Mouse (Mus musculus) WW6 (cell line): Measurements from ENCODE around the gene Uba5.
A peak's percentile ranks its signal among the peaks of the same experiment; 100 is the strongest.

Experiments
- DNase-seq: peaks from one replicate; pipeline ENCODE4 v3.0.0-alpha.2; 2013; ENCODE audit warnings: low read depth, low spot score

Gene Uba5

GRCm38 (mm10) chr9:104063244-104063961 is 469 bp upstream of the Uba5 start, which contains the start of gene Acad11:
TSS of gene Acad11 (plus strand) at chr9:104063377.
- peak; percentile 78 for DNase-seq

- no peak for DNase-seq
Measured at GRCm38 (mm10) chr9:104051028-104051427, 11.9 kb downstream of the Uba5 start.

- DNase-seq: no peak
Measured at GRCm38 (mm10) chr9:104043676-104044075, 19.3 kb downstream of the Uba5 start.

- no peak for DNase-seq
Measured at GRCm38 (mm10) chr9:104040362-104040761, 22.6 kb downstream of the Uba5 start, which contains the start of gene Gm28305. TSS of gene Gm28305 (plus strand) at chr9:104040662.

GRCm38 (mm10) chr9:104039742-104040141 is 23.2 kb downstream of the Uba5 start:
- no peak for DNase-seq

GRCm38 (mm10) chr9:104039031-104039695 is 23.8 kb downstream of the Uba5 start:
- DNase-seq: no peak

GRCm38 (mm10) chr9:104038266-104038665 is 24.7 kb downstream of the Uba5 start:
- no peak for DNase-seq

- peak; percentile 83 for DNase-seq
Measured at GRCm38 (mm10) chr9:104035261-104036015, 27.5 kb downstream of the Uba5 start.

GRCm38 (mm10) chr9:104034718-104035117 is 28.2 kb downstream of the Uba5 start:
- DNase-seq: no peak

- DNase-seq: no peak
Measured at GRCm38 (mm10) chr9:104034231-104034630, 28.7 kb downstream of the Uba5 start.

- DNase-seq: no peak
Measured at GRCm38 (mm10) chr9:104029861-104030260, 33.1 kb downstream of the Uba5 start.

- no peak for DNase-seq
Measured at GRCm38 (mm10) chr9:104027186-104027585, 35.7 kb downstream of the Uba5 start.

GRCm38 (mm10) chr9:104021026-104021425 is 41.9 kb downstream of the Uba5 start:
- DNase-seq: no peak

GRCm38 (mm10) chr9:104014526-104014925 is 48.4 kb downstream of the Uba5 start:
- DNase-seq: no peak

- peak; percentile 55 for DNase-seq
Measured at GRCm38 (mm10) chr9:104002913-104003330, 60.0 kb downstream of the Uba5 start.

- peak; percentile 99 for DNase-seq
Measured at GRCm38 (mm10) chr9:104001921-104002859, 60.7 kb downstream of the Uba5 start, which contains the start of gene Nphp3. TSS of gene Nphp3 (plus strand) at chr9:104002544.

- DNase-seq: no peak
Measured at GRCm38 (mm10) chr9:104000601-104001000, 62.3 kb downstream of the Uba5 start.
